Mouse (Mus musculus): ENCODE data around the gene Ankrd13a. TPM values are rescaled to one million over a fixed set of nuclear protein-coding genes. Genes with fewer than 3 reads are reported as not detected.

Gene Ankrd13a
- total RNA-seq, 4 experiments from 2014 or later: 39.5 to 52.2 (median 45.9) TPM

GRCm38 (mm10) chr5:114797253-114797652 lies 22.8 kb downstream of the Ankrd13a start:
- no peak for DNase-seq (ENCODE audit: low spot score in 2 of 2)

DNA sequence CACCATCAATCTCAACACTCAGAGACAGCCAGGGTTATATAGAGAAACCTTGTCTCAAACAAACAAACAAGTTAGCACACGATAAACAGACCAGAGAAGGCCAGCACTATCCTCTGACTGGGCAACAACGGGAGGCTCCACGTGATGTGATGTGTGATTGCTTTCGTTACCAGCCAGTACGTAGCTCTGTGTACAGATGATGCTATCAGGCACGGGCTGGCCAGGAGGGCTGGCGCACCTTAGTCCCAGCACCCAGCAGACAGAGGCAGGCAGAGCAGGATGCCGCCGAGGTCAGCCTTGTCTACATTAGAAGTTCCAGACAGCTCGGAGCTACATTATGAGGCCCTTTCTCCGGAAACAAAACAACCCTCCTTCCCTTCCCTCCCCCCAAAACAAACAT lies 25.4 kb downstream of the Ankrd13a start:
- DNase-seq (ENCODE audit: low spot score in 2 of 2): no peak

DNA sequence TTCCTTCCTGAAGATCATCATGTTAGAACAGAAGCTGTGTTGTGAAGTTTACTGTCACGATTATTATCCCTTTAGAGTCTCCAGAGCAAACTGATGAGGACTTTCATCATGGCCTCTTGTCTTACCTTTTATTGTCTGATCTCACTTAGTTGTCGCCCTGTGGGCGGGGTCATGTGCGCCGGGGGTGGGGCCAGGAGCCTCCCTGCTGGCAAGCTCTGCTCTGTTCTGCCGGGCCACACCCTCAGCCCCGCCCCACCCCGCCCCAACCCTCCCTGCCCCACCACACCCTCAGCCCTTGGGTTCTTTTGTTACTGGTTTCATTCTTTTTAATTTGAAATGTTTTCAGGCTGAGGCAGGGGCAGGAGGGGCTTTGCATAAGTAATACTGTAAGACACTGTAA lies 26.6 kb downstream of the Ankrd13a start:
- DNase-seq (ENCODE audit: low spot score in 2 of 2): no peak

- DNase-seq (ENCODE audit: low spot score in 2 of 2): no peak
Observed at GRCm38 (mm10) chr5:114801841-114802240, 27.4 kb downstream of the Ankrd13a start.

GRCm38 (mm10) chr5:114803231-114803630 lies 28.8 kb downstream of the Ankrd13a start:
- no peak for DNase-seq (ENCODE audit: low spot score in 2 of 2)

DNA sequence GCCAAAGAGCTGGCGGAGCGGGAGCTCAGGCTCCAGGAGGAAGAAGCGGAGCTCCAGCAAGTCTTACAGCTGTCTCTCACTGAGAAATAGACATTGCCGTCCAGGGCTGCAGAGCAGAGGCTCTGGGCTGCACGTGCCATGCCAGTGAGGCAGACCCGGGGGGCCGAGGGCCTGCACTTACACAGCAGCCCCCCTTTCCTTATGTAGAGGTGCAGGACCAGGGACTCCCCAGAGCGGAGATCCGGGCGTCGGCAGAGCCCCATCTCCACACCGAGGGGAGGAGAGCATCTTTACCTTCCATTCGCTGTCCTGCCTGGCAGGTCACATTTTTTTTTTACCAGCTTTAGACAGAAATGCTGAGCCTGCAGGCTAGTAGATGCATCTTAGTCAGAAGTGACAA lies 29.9 kb downstream of the Ankrd13a start:
- no peak for DNase-seq (ENCODE audit: low spot score in 2 of 2)

GRCm38 (mm10) chr5:114804958-114805357 lies 30.5 kb downstream of the Ankrd13a start:
- peak in 1 of 2 experiments; percentile 65 for DNase-seq (ENCODE audit: low spot score in 2 of 2)

GRCm38 (mm10) chr5:114805436-114806350 lies 31.2 kb downstream of the Ankrd13a start:
- no peak for DNase-seq (ENCODE audit: low spot score in 2 of 2)

DNA sequence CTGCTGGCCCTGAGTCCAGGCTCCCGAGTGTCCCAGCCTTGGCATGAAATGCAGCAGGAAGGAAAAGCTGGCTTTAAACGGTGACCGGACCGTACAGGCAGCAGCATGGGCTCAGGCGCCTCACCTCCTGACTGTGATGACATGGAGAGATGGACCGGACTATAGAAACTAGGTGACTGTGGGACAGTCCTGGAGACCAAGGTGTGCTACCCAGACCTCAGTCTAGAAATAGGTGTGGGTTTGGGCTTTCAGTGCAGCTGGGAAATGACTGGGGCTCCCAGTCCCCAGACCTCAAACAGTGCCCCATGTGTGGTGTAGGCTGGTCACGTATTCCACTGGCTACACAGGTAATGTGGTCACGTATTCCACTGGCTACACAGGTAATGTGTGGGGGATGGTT lies 32.2 kb downstream of the Ankrd13a start:
- DNase-seq (ENCODE audit: low spot score in 2 of 2): no peak

GRCm38 (mm10) chr5:114807063-114807462 lies 32.6 kb downstream of the Ankrd13a start:
- DNase-seq (ENCODE audit: low spot score in 2 of 2): no peak

GRCm38 (mm10) chr5:114807468-114807867 lies 33.0 kb downstream of the Ankrd13a start:
- DNase-seq (ENCODE audit: low spot score in 2 of 2): no peak

DNA sequence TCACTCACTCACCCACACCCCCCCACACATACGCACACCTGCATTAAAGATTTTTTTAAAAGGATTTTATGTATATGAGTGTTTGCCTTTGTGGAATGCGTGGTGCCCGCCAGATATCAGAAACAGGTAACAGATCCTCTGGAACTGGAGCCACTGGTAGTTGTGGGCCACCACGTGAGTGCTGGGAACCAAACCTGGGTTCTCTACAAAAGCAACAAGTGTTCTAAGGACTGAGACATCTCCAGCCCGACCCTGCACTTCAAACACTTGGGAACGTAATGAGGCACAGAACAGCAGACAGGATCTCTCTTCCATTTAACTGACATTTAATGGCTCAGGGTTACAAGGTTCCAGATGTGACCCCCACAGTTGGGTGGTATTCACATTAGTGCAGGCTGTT lies 33.4 kb downstream of the Ankrd13a start:
- DNase-seq (ENCODE audit: low spot score in 2 of 2): no peak

DNA sequence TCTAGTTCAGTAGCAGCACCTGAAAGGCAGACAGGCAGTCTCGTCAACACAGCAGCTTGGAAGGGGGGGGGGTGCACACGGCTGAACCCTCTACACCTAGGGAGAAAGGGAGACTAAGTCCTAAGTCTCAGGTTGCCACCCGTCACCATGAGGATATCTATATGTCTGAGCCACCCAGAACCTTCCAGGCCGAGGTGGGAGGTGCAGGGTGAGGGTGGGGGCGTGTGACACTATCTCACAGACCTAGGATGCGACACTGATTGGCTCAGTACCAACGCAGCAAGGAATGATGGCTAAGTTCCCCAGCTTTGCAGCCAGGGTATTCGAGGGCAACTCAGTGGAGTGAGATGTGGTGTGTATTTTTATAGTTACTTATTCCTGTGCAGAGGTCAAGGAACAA lies 33.9 kb downstream of the Ankrd13a start:
- no peak for DNase-seq (ENCODE audit: low spot score in 2 of 2)

DNA sequence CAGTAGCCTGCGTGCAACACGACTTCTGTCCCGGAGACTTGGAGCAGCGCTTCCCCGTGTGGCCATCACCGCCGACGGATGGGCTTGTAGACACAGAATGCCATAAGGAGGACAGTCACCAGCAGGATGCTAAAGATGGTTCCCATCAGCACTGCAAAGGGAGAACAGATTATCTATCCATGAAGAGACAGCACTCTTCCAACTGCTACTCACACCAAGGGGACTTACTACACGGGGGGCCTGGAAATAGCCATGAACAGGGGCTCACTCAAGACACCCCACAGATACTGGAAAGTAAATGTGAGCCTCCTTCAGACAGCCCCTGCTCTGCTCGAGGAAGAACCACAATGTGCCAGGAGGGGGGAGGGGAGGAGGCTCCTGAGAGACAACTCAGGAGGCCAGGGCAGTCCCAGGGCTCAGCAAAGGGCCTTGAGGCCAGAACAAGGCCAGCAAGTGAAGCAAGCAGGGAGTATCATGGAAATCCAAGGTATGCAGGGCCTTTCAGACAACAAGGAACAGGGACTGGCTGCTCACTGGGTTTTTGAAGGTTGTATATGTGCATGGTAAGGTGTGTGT lies 34.8 kb downstream of the Ankrd13a start:
- DNase-seq (ENCODE audit: low spot score in 2 of 2): no peak

DNA sequence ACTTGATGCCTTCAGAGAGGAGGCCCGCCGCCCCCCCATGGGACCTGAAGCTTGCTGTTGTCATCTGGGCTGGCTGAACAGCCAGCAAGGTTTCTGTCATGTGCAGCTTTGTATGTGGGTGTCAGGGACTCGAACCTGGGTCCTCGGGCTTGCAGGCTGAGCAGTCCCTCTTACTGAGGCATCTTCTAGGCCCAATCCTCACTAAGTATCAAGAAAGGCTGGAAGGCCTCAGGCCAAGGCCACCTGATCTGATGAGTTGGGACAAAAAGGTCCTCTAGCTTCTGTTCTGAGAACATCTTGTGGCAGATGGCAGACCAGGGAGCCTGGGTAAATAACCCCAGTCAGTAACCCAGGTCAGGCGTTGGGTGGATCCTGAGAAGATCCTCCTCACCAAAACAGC lies 35.3 kb downstream of the Ankrd13a start:
- DNase-seq (ENCODE audit: low spot score in 2 of 2): no peak

DNA sequence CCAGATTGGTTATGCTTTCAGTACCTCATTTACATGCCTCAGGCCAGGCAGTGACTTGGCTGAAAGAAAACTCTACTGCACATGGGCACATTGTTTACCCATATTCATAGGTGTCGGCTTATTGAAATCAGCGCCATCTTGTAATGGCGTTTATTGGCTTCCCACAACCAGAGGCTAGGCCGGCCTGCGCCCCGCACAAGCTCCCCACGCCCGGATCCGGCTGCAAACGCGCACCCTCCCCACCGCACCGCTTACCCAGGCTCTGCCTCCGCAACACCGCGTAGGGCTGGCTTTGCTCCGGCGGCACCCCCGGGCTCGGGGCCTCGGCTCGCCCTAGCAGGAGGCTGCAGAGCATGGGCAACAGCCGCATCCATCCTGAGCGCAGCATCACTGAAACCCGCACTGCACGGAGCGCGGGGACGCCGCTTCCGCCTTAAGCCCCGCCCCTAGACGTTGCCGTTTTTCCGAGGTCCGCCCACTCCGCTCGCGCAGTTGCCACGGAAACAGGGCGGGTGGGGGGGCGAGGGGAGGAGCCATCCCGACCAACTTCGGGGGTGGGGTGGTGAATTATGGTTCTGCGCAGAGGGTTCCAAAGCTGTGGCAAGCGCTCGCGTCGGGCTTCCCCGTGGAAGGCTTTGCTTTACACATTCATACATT lies 39.2 kb downstream of the Ankrd13a start:
- peak; percentile 79 to 88 for DNase-seq (ENCODE audit: low spot score in 2 of 2)

DNA sequence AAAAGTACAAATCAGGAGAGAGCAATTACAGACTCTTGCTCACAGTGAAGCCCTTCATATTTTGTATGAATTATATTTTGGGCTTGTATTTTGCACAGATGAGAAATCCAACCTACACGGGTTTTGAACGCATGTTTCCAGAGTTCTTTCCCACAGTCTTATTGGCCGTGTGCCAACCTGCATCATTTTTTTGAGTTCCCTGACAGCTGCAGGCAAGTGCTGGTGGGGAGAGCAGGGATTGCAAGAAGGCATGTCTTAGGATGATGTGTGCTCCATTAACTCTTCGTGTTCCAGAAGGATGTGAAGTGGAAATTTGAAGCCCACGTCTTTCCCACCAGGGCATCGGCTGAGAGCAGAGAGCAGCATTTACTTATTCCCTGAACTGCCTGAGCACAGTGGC lies 42.1 kb downstream of the Ankrd13a start:
- no peak for DNase-seq (ENCODE audit: low spot score in 2 of 2)

- DNase-seq (ENCODE audit: low spot score in 2 of 2): no peak
Observed at GRCm38 (mm10) chr5:114818124-114818523, 43.6 kb downstream of the Ankrd13a start.

DNA sequence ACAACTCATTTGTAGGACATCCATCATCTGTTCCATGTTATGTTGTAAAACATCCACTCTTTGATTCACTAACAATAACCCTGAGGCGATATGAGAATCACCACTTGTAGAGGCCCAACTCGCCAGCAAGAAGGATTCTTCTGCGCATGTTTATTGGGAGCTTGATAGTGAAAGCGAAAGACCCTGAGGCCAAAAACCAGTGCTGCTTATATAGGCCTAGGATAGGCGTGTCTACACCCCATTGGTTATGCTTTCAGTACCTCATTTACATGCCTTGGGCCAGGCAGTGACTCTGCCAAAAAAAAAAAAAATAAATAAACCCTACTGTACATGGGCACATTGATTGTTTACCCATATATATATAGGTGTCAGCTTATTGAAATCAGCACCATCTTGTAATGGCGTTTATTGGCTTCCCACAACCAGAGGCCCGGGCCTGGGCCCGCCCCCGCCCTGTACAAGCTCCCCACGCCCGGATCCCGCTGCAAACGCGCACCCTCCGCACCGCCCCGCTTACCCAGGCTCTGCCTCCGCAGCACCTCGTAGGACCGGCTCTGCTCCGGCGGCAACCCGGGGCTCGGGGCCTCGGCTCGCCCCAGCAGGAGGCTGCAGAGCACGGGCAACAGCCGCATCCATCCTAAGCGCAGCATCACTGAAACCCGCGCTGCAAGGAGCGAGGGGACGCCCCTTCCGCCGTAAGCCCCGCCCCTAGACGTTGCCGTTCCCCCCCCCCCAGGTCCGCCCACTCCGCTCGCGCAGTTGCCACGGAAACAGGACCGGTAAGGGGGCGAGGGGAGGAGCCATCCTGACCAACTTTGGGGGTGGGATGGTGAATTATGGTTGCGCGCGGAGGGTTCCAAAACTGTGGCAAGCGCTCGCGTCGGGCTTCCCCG lies 48.6 kb downstream of the Ankrd13a start, which contains the start of gene 1500011B03Rik:
Gene 1500011B03Rik, minus strand, starts transcription at position 673 of the 893 bp plus-strand sequence.
- peak; percentile 46 to 73 for DNase-seq (ENCODE audit: low spot score in 2 of 2)

GRCm38 (mm10) chr5:114824197-114824596 lies 49.7 kb downstream of the Ankrd13a start:
- DNase-seq (ENCODE audit: low spot score in 2 of 2): no peak
